Mouse (Mus musculus) midbrain, postnatal 0 days (tissue): ENCODE data around the gene Fkbp11. TPM values are rescaled to one million over a fixed set of nuclear protein-coding genes. Genes with fewer than 3 reads are reported as not detected.

Experiments used
- ATAC-seq: fragments of 200-750 bp; cut with Nextera tagmentation; 2 replicates; pipeline ENCODE4 v1.8.0; 2017; ENCODE audit warnings: moderate number of reproducible peaks, mild to moderate bottlenecking, moderate TSS enrichment, moderate library complexity; ENCODE audit not compliant: low FRiP score
- DNase-seq: peaks from one replicate; pipeline ENCODE4 v3.0.0-alpha.2; 2015; ENCODE audit warnings: low spot score
- H3K27ac ChIP-seq: fragments of 300-500 bp; sonication (generic); 2 replicates; pipeline ENCODE4 v1.5.1; 2014; ENCODE audit warnings: low read depth, mild to moderate bottlenecking, low read length, mixed read lengths
- H3K27me3 ChIP-seq: fragments of 300-500 bp; sonication (generic); 2 replicates; pipeline ENCODE4 v1.6.1; 2014; ENCODE audit warnings: low read length, control low read depth, mixed read lengths; ENCODE audit not compliant: insufficient read depth
- H3K36me3 ChIP-seq: fragments of 300-500 bp; sonication (generic); 2 replicates; pipeline ENCODE4 v1.6.1; 2014; ENCODE audit warnings: low read length, control low read depth, mixed read lengths; ENCODE audit not compliant: insufficient read depth
- H3K4me1 ChIP-seq: fragments of 300-500 bp; sonication (generic); 2 replicates; pipeline ENCODE4 v1.6.1; 2014; ENCODE audit warnings: mild to moderate bottlenecking, control low read depth, antibody characterized with exemption, low read length, mixed read lengths; ENCODE audit not compliant: insufficient read depth
- H3K4me2 ChIP-seq: fragments of 300-500 bp; sonication (generic); 2 replicates; pipeline ENCODE4 v1.6.1; 2014; ENCODE audit warnings: low read depth, mild to moderate bottlenecking, low read length, mixed read lengths; ENCODE audit not compliant: poor library complexity, severe bottlenecking
- H3K4me3 ChIP-seq: fragments of 300-500 bp; sonication (generic); 2 replicates; pipeline ENCODE4 v1.5.1; 2014; ENCODE audit warnings: low read depth, mild to moderate bottlenecking, low read length, moderate library complexity
- H3K9ac ChIP-seq: fragments of 300-500 bp; sonication (generic); replicated peaks from 2 replicates; pipeline ENCODE4 v1.6.1; 2014; ENCODE audit warnings: mild to moderate bottlenecking, low read length, moderate library complexity, mixed read lengths; ENCODE audit not compliant: poor library complexity, severe bottlenecking
- H3K9me3 ChIP-seq: fragments of 300-500 bp; sonication (generic); 2 replicates; pipeline ENCODE4 v1.6.1; 2016; ENCODE audit warnings: low read length, control low read depth
- CTCF ChIP-seq: IDR thresholded peaks from 2 replicates; pipeline ENCODE4 v1.5.1; 2016; ENCODE audit warnings: antibody characterized with exemption, mild to moderate bottlenecking
- WGBS: fragments of 180-500 bp; shearing (Covaris S2); extraction: QIAGEN DNeasy Blood & Tissue Kit; methylation state at CpG from one replicate; pipeline ENCODE4 v1.1.7; 2014; 5-methylcytosine and 5-hydroxymethylcytosine counted together
- polyA plus RNA-seq: library from polyadenylated mRNA; unstranded; fragments of >200 nt; fragmentation: Nextera tagmentation; extraction: Ambion mirVana; gene quantifications from 2 replicates; pipeline ENCODE4 v1.2.1, GENCODE M21; 2015
- total RNA-seq: library from RNA; depleted of rRNA; stranded (reverse); fragments of >200 nt; gene quantifications from 2 replicates; pipeline ENCODE4 v1.2.3, GENCODE M21; 2014

Gene Fkbp11
- total and polyA plus RNA-seq, 2 experiments from 2014 or later, result 2.8 to 5.4 TPM

GRCm38 (mm10) chr15:98736521-98736920 lies 8.5 kb upstream of the Fkbp11 start:
- Histone ChIP-seq H3K4me3 (no peak overlapping the region), H3K27ac (no peak overlapping the region), H3K9me3 (no peaks in the 10 kb centered on the region), H3K4me2 (no peak overlapping the region), H3K27me3 (no peaks in the 10 kb centered on the region), H3K36me3 (peaks cover 51% of the 10 kb centered on the region), H3K9ac (no peak overlapping the region), H3K4me1 (no peaks in the 10 kb centered on the region)
- ATAC-seq, result no peak
- TF ChIP-seq CTCF, result no peak
- 92% methylated on average over 10 of the region's 10 CpGs for WGBS
- DNase-seq, result no peak

GRCm38 (mm10) chr15:98733976-98734566 lies 6.1 kb upstream of the Fkbp11 start:
- Histone ChIP-seq H3K27me3 (no peaks in the 10 kb centered on the region), H3K4me3 (no peak overlapping the region), H3K9me3 (no peaks in the 10 kb centered on the region), H3K9ac (no peak overlapping the region), H3K4me2 (no peak overlapping the region), H3K36me3 (peaks cover 27% of the 10 kb centered on the region), H3K27ac (no peak overlapping the region), H3K4me1 (no peaks in the 10 kb centered on the region)
- ATAC-seq (no peak), DNase-seq (no peak)
- 86% methylated on average over 5 of the region's 5 CpGs for WGBS
- no peak for TF ChIP-seq CTCF

- H3K27ac ChIP-seq, result no peak overlapping the region
- peaks cover 20% of the 10 kb centered on the region for H3K36me3 ChIP-seq
- no peak for ATAC-seq
Observed at GRCm38 (mm10) chr15:98733370-98733769, 5.4 kb upstream of the Fkbp11 start.

GRCm38 (mm10) chr15:98732006-98732531 lies 4.1 kb upstream of the Fkbp11 start:
- no peak for ATAC-seq
- no peak for TF ChIP-seq CTCF
- WGBS, result 69% methylated on average over 8 of the region's 8 CpGs
- H3K27ac ChIP-seq, result no peak overlapping the region
- no peak overlapping the region for H3K4me3 ChIP-seq
- H3K9me3 ChIP-seq, result no peaks in the 10 kb centered on the region
- H3K4me1 ChIP-seq, result peaks cover 4% of the 10 kb centered on the region; the same call in 1 of the 2 replicates
- no peak for DNase-seq
- no peak overlapping the region for H3K9ac ChIP-seq
- H3K4me2 ChIP-seq, result no peak overlapping the region
- peaks cover 16% of the 10 kb centered on the region; the same call in 1 of the 2 replicates for H3K36me3 ChIP-seq
- H3K27me3 ChIP-seq, result no peaks in the 10 kb centered on the region; the same call in 1 of the 2 replicates

More at GRCm38 (mm10) chr15:98733370-98733769, 5.4 kb upstream of the Fkbp11 start:
- Histone ChIP-seq H3K9ac (no peak overlapping the region), H3K27me3 (no peaks in the 10 kb centered on the region; the same call in 1 of the 2 replicates), H3K9me3 (no peaks in the 10 kb centered on the region), H3K4me1 (no peaks in the 10 kb centered on the region), H3K4me2 (no peak overlapping the region), H3K4me3 (no peak overlapping the region)
- 63% methylated on average over 6 of the region's 6 CpGs for WGBS
- TF ChIP-seq CTCF, result no peak
- DNase-seq, result no peak

- WGBS, result 84% methylated on average over 6 of the region's 6 CpGs
- Histone ChIP-seq H3K9ac (no peak overlapping the region), H3K4me1 (peaks cover 4% of the 10 kb centered on the region; the same call in 1 of the 2 replicates), H3K4me3 (no peak overlapping the region), H3K4me2 (no peak overlapping the region), H3K27ac (no peak overlapping the region), H3K27me3 (no peaks in the 10 kb centered on the region; the same call in none of the 2 replicates), H3K9me3 (no peaks in the 10 kb centered on the region), H3K36me3 (0 out of 2 replicates have a peak, but pooled peaks cover 6% of the 10 kb centered on the region)
- DNase-seq, result no peak
- TF ChIP-seq CTCF, result no peak
- no peak for ATAC-seq
Observed at GRCm38 (mm10) chr15:98730790-98731189, 2.8 kb upstream of the Fkbp11 start.

GRCm38 (mm10) chr15:98729791-98730545 lies 2.0 kb upstream of the Fkbp11 start:
- H3K4me1 ChIP-seq, result peaks cover 4% of the 10 kb centered on the region; the same call in 1 of the 2 replicates

More at GRCm38 (mm10) chr15:98729791-98730545, 2.0 kb upstream of the Fkbp11 start:
- H3K9me3 ChIP-seq, result no peaks in the 10 kb centered on the region
- no peaks in the 10 kb centered on the region; the same call in none of the 2 replicates for H3K27me3 ChIP-seq
- 78% methylated on average over 7 of the region's 7 CpGs for WGBS
- no peak overlapping the region for H3K27ac ChIP-seq
- ATAC-seq, result no peak
- no peak overlapping the region for H3K4me2 ChIP-seq
- no peak overlapping the region for H3K4me3 ChIP-seq
- H3K9ac ChIP-seq, result no peak overlapping the region
- 0 out of 2 replicates have a peak, but pooled peaks cover under 1% of the 10 kb centered on the region for H3K36me3 ChIP-seq
- no peak for DNase-seq
- TF ChIP-seq CTCF, result no peak
